Mouse (Mus musculus) lung, postnatal 14 days (tissue): Measurements from ENCODE around the gene Csde1.

ENCODE experiments used
- DNase-seq: peaks from one replicate; pipeline ENCODE4 v3.0.0; 2021

Gene Csde1

GRCm38 (mm10) chr3:103066927-103067326 lies 46.7 kb downstream of the Csde1 start:
- no peak for DNase-seq

GRCm38 (mm10) chr3:103068971-103069370 lies 48.7 kb downstream of the Csde1 start:
- DNase-seq, result no peak

DNA sequence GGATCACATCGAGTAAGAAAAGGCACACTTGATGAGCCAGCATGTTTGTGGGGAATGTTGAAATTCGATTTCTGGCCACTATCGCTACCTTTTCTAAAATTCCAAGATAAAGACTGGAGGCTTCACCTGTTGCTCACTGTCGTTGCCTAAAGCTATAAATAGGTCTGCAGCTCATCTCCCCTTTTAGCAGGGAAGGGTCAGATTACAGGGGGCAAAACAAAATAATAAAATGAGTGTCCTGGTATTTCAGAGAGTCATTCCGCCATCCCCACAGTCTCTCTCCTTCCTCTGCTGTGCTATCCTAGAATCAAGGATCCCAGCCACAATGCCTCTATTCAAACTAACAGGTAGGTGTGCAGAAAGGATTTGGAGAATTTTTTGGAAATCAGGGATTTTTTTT lies 53.5 kb downstream of the Csde1 start, which contains the start of gene Ampd1:
Gene Ampd1 (plus strand): TSS at position 244 of the 400 bp plus-strand sequence.
- DNase-seq, result no peak

DNA sequence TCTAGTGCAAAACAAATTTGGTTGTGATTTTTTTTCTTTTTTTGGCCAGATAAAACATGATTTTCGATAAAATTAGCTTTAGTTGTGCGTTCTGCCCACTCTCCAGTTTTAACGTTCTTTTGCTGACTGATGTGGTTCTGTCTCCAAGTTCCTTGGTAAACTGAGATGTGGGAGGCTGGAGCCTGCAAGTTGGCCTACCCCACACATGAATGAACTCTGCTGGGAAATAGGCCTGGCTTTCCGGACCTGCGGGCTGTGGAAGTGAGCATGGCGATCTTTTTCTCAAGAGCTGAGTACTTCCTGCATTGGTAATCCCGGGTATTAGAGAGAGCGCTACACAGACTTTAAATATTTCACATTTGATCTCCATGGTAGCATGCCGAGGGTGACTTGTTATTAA lies 55.6 kb downstream of the Csde1 start:
- no peak for DNase-seq

GRCm38 (mm10) chr3:103076476-103076875 lies 56.2 kb downstream of the Csde1 start:
- DNase-seq, result no peak

DNA sequence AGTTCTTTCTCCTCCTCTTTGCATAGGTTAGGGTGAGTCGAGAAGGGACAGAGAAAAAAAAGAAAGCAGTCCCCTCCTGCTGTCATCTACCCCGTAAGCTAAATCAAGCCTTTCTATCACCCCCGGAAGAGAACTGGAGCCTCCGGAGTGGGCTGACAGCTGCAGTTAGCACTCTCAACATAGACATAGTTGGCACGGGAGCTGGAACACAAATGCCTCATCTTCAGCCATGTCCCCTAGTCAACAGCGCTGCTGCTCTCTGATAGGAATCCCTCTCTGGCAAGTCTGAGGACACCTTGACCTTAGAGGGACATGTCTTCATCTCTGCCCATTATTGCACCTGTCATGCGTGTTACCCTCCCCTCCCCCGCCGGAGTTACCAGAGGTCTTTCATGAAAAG lies 59.1 kb downstream of the Csde1 start:
- DNase-seq, result no peak

- no peak for DNase-seq
Observed at GRCm38 (mm10) chr3:103081051-103081450, 60.8 kb downstream of the Csde1 start.

DNA sequence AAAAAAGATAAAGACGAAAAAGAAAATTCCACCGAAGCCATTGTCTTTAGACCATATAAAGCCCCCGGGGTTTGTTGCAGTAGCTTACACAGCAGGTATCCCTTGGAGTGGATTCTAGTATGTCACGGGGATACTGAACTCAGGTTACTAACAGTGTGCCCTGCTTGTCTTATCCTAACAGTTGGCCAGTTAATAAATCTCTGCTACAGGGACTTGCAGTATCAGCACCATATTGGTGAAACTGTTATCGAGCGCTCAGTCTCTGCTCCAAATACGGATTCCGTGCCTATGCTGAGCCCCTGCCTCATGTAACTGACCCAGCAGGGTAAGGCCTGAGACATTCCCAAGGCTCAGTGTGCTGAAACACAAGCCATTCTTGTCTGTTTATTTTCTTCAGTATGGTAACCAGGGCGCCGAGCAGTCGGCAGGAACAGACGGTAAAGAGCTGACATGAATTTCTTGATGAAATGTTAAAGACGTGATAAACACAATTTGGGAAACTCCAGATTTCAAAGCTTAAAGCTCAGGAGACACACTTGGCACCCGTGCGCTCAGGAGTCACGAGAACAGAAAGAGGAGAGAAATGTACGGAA lies 61.7 kb downstream of the Csde1 start:
- no peak for DNase-seq

- no peak for DNase-seq
Observed at GRCm38 (mm10) chr3:103082761-103083160, 62.5 kb downstream of the Csde1 start.

DNA sequence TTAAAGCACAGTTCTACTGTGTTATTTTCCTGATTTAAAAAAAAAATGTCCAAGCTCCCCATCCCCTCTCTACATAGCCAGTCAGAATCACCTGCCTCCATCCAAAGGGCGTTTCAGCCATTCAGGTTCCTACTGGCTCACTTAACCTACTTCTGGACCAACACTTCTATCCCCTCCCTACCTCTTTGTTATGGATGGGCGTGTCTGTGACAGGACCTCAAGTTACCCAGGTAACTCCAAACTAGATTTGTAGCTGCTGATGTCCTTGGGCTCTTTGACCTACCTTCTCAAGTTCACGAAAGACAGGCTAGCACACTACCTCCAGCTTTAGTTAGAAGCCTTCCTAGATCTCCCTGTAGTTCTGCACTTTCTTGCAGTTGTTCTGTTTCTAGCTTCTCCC lies 65.8 kb downstream of the Csde1 start:
- no peak for DNase-seq

- no peak for DNase-seq
Observed at GRCm38 (mm10) chr3:103091753-103092152, 71.5 kb downstream of the Csde1 start.

DNA sequence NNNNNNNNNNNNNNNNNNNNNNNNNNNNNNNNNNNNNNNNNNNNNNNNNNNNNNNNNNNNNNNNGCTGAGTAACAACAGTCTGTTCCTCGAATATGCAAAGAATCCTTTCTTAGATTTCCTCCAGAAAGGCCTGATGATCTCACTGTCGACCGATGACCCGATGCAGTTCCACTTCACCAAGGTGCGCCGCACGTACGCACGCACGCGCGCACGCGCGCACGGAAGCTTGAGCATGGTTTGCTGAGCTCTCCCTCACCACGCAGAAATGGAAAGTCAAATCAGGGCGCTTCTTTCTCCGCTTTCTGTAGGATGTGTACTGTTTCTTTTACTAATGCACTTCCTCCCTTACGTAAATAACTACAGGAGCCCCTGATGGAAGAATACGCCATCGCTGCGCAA lies 78.4 kb downstream of the Csde1 start:
- DNase-seq, result no peak

DNA sequence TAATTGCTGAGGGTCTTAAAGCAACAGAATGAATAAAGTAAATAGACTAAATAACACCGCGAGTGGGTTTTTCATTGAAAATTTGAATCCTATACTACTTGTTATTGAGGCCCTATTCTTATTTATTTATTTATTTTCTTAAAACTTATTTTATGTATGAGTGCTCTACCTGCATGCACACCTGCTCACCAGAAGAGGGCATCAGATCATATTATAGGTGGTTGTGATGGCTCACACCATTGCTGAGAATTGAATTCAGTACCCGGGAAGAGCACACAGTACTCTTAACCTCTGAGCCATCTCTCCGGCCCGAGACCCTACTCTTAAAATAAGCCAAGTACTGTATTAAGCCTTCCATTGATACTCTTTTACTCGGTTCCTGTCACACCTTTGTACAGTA lies 79.4 kb downstream of the Csde1 start:
- DNase-seq, result no peak

- no peak for DNase-seq
Observed at GRCm38 (mm10) chr3:103100735-103101134, 80.5 kb downstream of the Csde1 start.

DNA sequence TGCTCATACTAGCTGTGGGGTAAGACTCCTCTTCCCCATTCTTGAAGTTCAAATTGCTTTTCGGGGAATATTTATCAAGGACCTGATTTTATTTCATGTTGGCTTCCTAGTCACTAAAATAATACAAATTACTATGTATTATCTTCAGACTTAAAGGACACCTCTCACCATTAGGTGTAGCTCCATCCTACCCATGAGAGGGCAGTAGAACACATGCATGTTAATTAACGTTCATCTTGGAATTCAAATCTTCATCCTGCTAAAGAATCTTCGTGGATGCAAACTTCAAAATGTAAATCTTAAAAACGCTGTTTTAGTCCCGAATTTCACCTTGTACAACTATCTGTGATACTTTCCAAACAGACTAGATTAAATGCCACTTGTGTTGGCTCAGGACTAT lies 81.0 kb downstream of the Csde1 start:
- DNase-seq, result no peak

DNA sequence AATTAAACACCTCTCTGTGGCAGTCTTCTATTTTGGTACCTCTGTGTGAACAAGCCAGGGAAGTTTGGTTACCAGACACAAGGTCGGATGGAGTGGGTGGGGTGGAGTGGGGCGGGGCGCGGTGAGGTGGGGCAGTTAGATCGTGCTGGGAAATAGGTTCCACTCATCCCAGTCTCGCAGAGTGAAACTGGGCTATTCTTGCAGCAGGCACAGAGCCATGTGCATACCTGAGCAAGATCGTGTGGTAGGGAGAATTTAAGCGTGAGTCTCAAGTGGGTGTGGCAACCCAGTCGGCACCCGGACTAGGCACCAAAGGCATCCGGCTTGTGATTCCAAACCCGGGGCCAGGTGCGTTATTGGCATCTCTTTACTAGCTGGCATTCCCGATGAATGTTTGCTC lies 81.7 kb downstream of the Csde1 start:
- DNase-seq, result no peak

DNA sequence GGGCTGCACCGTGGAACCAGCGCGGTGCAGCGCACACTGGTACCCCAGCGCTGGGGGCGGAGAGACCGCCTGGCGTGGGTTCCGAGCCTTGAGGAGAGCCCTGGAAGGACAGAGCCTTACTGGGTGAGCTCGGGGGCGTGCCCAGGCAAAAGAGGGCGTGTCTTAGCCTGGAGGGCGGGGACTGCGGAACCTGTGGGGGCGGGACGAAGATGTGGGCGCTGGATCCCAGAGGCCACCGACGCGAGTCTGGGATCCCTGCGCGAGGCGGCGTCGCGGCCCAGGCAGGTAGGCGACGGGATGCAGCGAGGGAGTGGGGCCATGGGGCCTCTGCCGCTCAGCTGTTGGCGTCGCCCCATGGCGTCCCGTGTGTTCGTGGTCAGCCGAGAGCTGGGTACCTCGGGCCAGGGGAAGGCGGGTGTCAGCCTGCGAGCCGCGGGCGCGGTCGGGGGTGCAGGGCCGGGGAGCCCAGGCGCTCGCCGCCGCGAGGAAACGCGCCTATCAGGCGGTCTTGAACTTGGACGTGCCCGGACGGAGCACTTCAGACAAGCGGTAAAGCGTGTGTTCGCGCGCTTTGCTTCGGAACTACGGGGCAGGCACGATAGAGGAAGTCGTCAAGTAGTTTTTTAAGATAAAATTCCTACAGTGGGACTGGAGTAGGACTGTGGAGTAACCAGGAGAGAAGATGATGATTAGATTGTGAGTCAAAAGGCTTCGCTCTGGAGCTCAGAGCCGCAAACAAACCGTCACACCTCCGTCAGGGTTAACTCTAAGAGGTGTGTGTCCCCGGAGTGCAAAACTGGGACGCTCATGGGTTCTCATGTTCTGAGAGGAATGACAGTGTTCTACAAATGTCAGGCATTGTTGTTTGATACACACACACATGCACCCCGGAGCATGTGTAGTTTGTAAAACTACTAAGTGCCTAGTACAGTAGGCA lies 82.5 kb downstream of the Csde1 start, which contains the start of gene Dennd2c:
Gene Dennd2c (plus strand): TSS at position 151 of the 937 bp plus-strand sequence.
- peak; percentile 97 for DNase-seq
